Mouse (Mus musculus) testis, adult 2 months (tissue): ENCODE measurements around the gene Cela3b. TPM values are rescaled to one million over a fixed set of nuclear protein-coding genes. Genes with fewer than 3 reads are reported as not detected.

Experiments used
- H3K27ac ChIP-seq: fragments of 200-500 bp; 2 replicates; pipeline ENCODE4 v1.5.1; 2012; ENCODE audit warnings: low read depth, low read length; ENCODE audit not compliant: control insufficient read depth, insufficient read depth
- H3K27me3 ChIP-seq: fragments of 200-500 bp; 2 replicates; pipeline ENCODE4 v1.6.1; 2012; ENCODE audit warnings: mild to moderate bottlenecking, low read length, moderate library complexity; ENCODE audit not compliant: control insufficient read depth, insufficient read depth
- H3K36me3 ChIP-seq: fragments of 200-500 bp; 2 replicates; pipeline ENCODE4 v1.6.1; 2012; ENCODE audit warnings: mild to moderate bottlenecking, low read length; ENCODE audit not compliant: control insufficient read depth, insufficient read depth
- H3K4me1 ChIP-seq: fragments of 200-500 bp; 2 replicates; pipeline ENCODE4 v1.6.1; 2012; ENCODE audit warnings: low read length; ENCODE audit not compliant: control insufficient read depth, insufficient read depth
- H3K4me3 ChIP-seq: fragments of 200-500 bp; 2 replicates; pipeline ENCODE4 v1.5.1; 2012; ENCODE audit warnings: low read depth, mild to moderate bottlenecking, low read length, moderate library complexity, mixed read lengths; ENCODE audit not compliant: control insufficient read depth
- CTCF ChIP-seq: fragments of 200-500 bp; IDR thresholded peaks from 2 replicates; pipeline ENCODE4 v1.5.1; 2012; ENCODE audit warnings: low read depth, mild to moderate bottlenecking, inconsistent platforms, low read length, moderate library complexity; ENCODE audit not compliant: control insufficient read depth, insufficient read depth, insufficient replicate concordance
- POLR2A ChIP-seq: fragments of 200-500 bp; IDR thresholded peaks from 2 replicates; pipeline ENCODE4 v1.6.1; 2012; ENCODE audit warnings: low read depth, mild to moderate bottlenecking, inconsistent platforms, low read length, moderate library complexity; ENCODE audit not compliant: control insufficient read depth
- polyA plus RNA-seq: library from polyadenylated mRNA; depleted of rRNA; stranded (reverse); fragments of >200 nt; gene quantifications from 2 replicates; pipeline ENCODE4 v1.2.3, GENCODE M21; 2012; rRNA removed

Cela3b gene
- 2.8 and 3.3 TPM in 2 replicates for polyA plus RNA-seq

DNA sequence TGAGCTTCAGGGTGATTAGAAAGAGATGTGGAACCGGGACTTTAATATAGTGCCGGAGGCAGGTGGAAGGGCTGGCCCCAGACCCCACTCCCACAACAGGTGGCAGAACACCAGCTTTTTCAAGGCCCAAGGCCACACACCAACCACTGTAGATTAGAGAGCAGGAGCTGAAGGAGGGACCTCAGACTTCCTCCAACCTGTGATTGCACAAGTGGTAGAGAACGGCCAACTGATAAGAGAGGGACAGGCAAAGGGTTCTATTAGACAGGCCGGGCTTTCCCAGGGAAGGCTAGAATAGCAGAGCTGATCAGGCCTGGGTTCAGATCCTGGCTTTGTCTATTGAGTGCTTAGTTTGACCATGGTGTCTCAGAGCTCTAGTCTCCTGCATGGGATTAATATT lies at the start of gene Cela3b:
Gene Cela3b, minus strand, starts transcription at position 39 of the 400 bp plus-strand sequence.
- Histone ChIP-seq H3K4me3 (no peak within 1 kb of the TSS), H3K4me1 (peaks cover 3% of the 10 kb centered on the region; the same call in 1 of the 2 replicates), H3K27ac (no peak within 1 kb of the TSS), H3K36me3 (no peaks in the 10 kb centered on the region), H3K27me3 (no peaks in the 10 kb centered on the region)
- TF ChIP-seq CTCF (no peak), POLR2A (no peak)

DNA sequence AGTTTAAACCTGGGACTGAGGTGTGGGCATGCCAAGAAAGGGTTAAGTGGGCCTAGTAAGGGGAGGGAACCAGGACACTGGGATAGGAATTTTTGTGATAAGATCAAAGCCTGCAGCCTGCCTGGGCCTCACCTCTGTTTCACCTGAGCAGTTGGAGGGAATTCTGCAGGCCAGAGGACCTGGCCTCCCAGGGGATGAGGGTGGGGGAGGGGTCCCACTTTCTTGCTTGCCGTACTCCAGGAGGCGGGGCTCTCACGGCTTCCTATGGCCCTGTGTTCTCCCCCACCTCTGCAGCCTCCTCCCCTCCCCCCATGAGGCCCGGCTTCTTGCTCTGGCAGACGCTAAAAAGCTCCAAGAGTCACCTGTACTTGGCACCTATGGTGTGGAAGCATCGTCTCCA lies 49.4 kb upstream of the Cela3b start:
- no peaks in the 10 kb centered on the region for H3K36me3 ChIP-seq
- no peak overlapping the region for H3K4me3 ChIP-seq
- no peak overlapping the region for H3K27ac ChIP-seq
- TF ChIP-seq POLR2A (no peak), CTCF (no peak)
- peaks cover 19% of the 10 kb centered on the region for H3K4me1 ChIP-seq
- H3K27me3 ChIP-seq, result no peaks in the 10 kb centered on the region

DNA sequence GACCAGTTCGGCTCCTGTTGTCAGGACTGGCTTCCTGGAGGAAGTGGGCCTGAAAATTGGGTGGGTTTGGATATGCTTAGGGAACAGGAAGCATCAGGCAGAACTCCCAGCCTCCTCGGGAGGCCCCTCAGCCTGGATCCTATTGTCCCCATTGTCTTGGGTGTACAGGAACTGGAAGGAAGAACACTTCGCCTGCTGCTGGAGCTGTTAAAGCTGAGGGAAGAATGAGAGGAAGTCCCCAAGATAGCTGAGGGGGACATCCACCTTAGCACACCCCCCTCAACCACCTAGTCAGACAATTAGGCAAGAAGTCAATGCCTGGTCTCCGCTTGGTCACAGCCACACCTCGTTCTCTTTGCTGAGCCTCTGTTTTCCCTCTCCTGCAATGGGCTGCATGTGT lies 48.0 kb upstream of the Cela3b start:
- Histone ChIP-seq H3K36me3 (no peaks in the 10 kb centered on the region), H3K4me3 (no peak overlapping the region), H3K27ac (no peak overlapping the region), H3K27me3 (no peaks in the 10 kb centered on the region), H3K4me1 (peaks cover 17% of the 10 kb centered on the region)
- TF ChIP-seq CTCF (no peak), POLR2A (no peak)

DNA sequence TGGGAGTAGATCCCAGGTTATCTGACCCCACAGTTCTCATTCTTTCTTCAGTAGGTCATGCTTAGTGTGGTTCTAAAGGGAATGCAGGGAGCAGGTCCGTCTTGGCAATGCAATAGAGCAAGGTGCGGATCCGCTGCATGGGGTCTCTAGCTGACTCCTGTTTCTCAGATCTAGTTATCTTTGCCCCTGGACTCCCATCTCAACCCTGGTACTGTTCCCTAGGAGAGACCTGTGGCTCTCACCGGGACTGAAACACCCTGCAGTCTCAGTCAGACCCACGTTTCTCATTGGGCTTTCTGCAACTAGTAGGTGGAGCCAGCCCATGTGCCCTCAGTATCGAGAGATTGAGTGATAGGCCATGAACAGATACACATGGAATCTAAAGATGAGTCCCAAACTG lies 47.3 kb upstream of the Cela3b start:
- peaks cover 19% of the 10 kb centered on the region for H3K4me1 ChIP-seq
- H3K27me3 ChIP-seq, result no peaks in the 10 kb centered on the region

DNA sequence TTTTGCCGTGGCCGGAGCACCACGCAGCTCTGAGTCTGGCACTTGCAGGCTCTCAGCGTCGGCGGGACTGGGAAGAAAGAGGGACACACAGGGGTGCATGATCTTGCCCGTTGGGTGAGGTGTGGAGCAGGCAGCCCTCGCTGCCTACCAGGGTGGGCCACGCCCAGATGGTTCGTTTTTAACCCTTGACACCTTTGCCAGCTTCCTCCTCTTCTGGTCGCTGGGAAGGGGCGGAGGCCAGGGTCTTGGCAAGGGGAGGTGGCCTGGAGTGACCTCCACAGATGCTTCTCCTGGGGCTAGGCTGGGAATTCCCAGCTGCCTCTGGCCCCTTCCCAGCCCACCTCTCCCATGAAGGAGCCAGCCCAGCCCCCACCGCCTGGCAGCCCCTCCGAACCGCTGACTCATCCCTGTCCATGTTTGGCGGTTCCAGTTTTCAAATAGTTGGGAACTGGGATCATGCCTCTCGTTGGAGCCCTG lies 46.5 kb upstream of the Cela3b start:
- H3K27ac ChIP-seq, result 0 out of 2 replicates have a peak overlapping the region, but pooled peaks have one; percentile 8
- no peaks in the 10 kb centered on the region for H3K36me3 ChIP-seq
- no peak overlapping the region for H3K4me3 ChIP-seq
- H3K4me1 ChIP-seq, result peaks cover 18% of the 10 kb centered on the region
- TF ChIP-seq POLR2A (no peak), CTCF (no peak)
- H3K27me3 ChIP-seq, result no peaks in the 10 kb centered on the region

More for the DNA sequence above, 47.3 kb upstream of the Cela3b start:
- H3K36me3 ChIP-seq, result no peaks in the 10 kb centered on the region
- H3K27ac ChIP-seq, result no peak overlapping the region
- H3K4me3 ChIP-seq, result no peak overlapping the region
- TF ChIP-seq CTCF (no peak), POLR2A (no peak)

DNA sequence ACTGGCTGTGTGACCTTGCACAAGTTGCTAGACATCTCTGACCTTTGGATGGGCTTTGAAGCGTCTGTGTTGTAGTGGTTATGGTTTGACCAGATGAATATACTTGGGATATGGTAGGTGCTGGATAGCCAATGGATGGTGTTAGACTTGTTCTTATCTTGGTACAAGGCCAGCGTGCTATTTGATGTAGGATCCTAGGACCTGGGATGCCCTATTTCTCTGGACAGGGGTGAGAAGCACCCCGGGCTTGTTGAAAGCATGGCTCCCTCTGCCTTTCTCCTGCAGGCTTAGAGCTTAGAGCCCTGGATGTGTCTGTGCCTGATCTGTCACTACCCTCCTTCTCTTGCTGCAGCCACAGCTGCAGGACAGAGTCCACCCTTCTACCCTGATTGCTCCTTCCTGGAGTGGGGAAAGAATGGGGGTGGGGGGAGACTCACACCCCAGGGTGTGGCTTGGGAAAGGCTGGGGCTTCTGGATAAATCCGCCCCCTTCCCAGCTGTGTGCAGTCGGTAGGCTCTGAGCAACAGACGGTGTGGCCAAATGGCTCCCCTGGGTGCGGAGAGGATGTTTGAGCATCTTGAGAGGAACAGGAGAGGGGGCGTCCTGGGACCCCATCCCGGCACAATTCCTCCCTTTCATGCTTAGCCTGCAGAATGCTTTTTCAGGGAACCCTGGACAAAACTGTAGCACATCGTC lies 45.9 kb upstream of the Cela3b start:
- no peak overlapping the region for H3K4me3 ChIP-seq
- H3K4me1 ChIP-seq, result peaks cover 17% of the 10 kb centered on the region
- TF ChIP-seq POLR2A (no peak), CTCF (no peak)
- H3K36me3 ChIP-seq, result no peaks in the 10 kb centered on the region
- H3K27ac ChIP-seq, result peak overlapping the region; percentile 8; the same call in 1 of the 2 replicates
- H3K27me3 ChIP-seq, result no peaks in the 10 kb centered on the region

DNA sequence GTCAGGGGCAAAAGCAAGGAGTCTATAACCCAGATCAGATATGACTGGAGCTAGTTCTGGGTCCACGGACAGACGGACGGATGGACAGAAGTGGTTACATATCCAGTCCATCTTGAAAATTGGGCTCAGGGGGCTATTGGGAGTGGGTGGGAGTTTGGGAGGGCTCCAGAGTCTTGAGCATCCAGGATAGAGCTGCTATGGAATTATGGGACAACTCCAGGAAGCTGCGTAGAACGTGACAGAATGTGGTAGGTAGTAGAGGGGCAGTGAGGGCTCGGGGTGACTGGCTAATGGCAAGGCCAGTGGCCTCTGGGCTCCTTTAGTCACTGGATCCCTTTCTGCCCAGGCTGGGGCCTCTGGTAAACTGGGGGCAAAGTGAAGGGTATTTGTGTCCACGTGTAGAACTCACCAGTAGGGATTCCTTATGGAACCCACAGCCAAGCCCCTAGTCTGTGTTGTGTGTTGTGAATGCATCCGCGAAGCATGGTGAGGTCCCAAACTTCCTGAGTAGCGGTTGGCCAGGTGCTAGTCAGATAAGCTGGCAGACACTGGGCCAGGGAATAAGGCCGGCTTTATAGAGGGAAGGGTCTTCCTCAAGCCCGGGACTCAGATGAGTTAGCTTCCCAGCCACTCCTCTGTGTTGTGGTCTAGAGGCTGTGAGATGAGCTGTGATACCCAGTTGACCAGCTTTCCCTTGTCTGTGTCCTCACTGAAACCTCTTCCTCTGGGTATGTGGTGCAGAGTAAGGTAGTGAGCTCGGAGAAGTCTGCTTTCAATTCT lies 45.1 kb upstream of the Cela3b start:
- TF ChIP-seq POLR2A (no peak), CTCF (no peak)
- no peak overlapping the region; the same call in 1 of the 2 replicates for H3K27ac ChIP-seq
- H3K36me3 ChIP-seq, result no peaks in the 10 kb centered on the region
- H3K27me3 ChIP-seq, result no peaks in the 10 kb centered on the region
- no peak overlapping the region for H3K4me3 ChIP-seq
- H3K4me1 ChIP-seq, result peaks cover 18% of the 10 kb centered on the region
